Mouse (Mus musculus): Measurements from ENCODE around the gene 4930512M02Rik. TPM values are rescaled to one million over a fixed set of nuclear protein-coding genes. Genes with fewer than 3 reads are reported as not detected.
"Not testable (repeated sequence)": the region's sequence is repeated elsewhere in the genome, so short reads cannot be mapped to it uniquely, and the experiment has no call there.

4930512M02Rik gene
- not detected in 2 replicates for polyA plus RNA-seq (2016; fragmentation: Nextera tagmentation; extraction: Ambion mirVana)

DNA sequence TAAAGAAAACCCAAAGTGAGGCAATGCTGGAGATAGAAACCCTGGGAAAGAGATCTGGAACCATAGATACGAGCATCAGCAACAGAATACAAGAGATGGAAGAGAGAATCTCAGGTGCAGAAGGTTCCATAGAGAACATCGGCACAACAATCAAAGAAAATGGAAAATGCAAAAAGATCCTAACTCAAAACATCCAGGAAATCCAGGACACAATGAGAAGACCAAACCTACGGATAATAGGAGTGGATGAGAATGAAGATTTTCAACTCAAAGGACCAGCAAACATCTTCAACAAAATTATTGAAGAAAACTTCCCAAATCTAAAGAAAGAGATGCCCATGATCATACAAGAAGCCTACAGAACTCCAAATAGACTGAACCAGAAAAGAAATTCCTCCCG lies at the start of gene 4930512M02Rik:
4930512M02Rik (minus strand) TSS at position 101 of the 400 bp plus-strand sequence.
- not testable (repeated sequence) for ATAC-seq (ENCODE audit: low FRiP score, low read depth); H3K9me3 ChIP-seq; H3K4me1 ChIP-seq; H3K4me2 ChIP-seq (replicated peaks); H3K4me3 ChIP-seq; H3K9ac ChIP-seq; H3K27ac ChIP-seq; H3K27me3 ChIP-seq (replicated peaks); H3K36me3 ChIP-seq
- 94% methylated on average over 3 of the region's 4 CpGs for WGBS

GRCm38 (mm10) chr11:11677165-11677564 lies 49.5 kb upstream of the 4930512M02Rik start:
- H3K36me3 ChIP-seq, result no peaks in the 10 kb centered on the region
- H3K4me1 ChIP-seq, result no peaks in the 10 kb centered on the region
- H3K9me3 ChIP-seq, result no peaks in the 10 kb centered on the region
- no peak overlapping the region for H3K9ac ChIP-seq
- no peaks in the 10 kb centered on the region for H3K27me3 ChIP-seq (replicated peaks)
- 84% methylated on average over 7 of the region's 7 CpGs for WGBS
- no peak overlapping the region for H3K27ac ChIP-seq
- no peak for ATAC-seq (ENCODE audit: low FRiP score, low read depth)
- H3K4me2 ChIP-seq (replicated peaks), result no peak overlapping the region
- H3K4me3 ChIP-seq, result no peak overlapping the region

DNA sequence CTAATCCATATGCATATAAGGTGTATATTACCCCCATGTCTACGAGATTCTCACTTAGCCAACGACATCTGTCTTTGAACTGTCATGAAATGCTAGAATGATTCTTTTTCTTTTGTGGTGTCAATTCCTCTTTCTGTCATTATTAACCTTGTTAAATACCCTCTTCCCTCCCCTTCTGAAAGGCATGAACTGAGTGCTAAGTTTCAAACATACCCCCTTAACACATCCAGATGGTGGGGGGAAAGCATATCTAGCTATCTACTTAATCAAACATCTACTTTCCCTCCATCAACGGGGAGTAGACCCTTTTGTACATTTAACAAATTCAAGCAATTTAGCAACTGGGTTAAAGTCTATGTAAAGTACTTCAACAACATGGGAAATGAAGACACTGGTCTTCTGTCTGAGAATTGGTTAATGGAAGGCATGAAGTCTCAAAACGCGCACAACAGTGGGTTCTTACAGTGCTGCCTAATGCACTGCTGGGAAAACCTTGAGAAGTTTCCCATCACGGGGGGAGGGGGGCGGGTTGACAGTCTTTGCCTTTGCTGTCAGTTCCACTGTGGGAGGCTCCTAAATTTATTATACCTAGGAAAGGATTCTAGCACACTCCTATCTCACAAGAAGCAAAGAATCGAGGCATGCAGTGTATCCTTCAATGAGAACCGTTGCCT lies 48.6 kb upstream of the 4930512M02Rik start:
- Histone ChIP-seq H3K36me3 (no peaks in the 10 kb centered on the region), H3K4me2 (replicated peaks) (no peak overlapping the region), H3K9me3 (no peaks in the 10 kb centered on the region), H3K27me3 (replicated peaks) (no peaks in the 10 kb centered on the region), H3K4me3 (no peak overlapping the region), H3K4me1 (no peaks in the 10 kb centered on the region), H3K27ac (no peak overlapping the region), H3K9ac (no peak overlapping the region)
- 87% methylated on average over 9 of the region's 9 CpGs for WGBS
- no peak for ATAC-seq (ENCODE audit: low FRiP score, low read depth)

DNA sequence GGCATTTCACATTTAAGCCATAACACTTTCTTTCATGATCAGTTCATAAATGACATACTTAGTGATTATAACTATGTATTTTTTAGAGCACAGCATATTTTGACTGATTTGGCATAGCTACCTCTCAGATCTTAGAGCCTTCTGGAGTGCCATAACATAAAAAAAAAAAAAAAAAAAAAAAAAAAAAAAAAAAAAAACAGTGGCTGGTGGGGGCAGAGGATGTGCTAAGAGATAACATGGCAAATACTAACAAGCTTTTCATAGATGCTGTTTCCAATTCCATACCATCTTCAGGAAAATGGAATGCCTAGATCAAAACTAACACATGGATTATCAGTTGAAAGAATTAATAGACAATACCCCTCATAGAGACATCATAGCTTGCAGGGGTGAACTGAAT lies 47.4 kb upstream of the 4930512M02Rik start:
- H3K9ac ChIP-seq, result no peak overlapping the region
- no peak overlapping the region for H3K4me2 ChIP-seq (replicated peaks)
- no peak overlapping the region for H3K4me3 ChIP-seq
- H3K27me3 ChIP-seq (replicated peaks), result no peaks in the 10 kb centered on the region
- H3K36me3 ChIP-seq, result no peaks in the 10 kb centered on the region
- no peaks in the 10 kb centered on the region for H3K9me3 ChIP-seq
- no peak overlapping the region for H3K27ac ChIP-seq
- H3K4me1 ChIP-seq, result no peaks in the 10 kb centered on the region
- no peak for ATAC-seq (ENCODE audit: low FRiP score, low read depth)

DNA sequence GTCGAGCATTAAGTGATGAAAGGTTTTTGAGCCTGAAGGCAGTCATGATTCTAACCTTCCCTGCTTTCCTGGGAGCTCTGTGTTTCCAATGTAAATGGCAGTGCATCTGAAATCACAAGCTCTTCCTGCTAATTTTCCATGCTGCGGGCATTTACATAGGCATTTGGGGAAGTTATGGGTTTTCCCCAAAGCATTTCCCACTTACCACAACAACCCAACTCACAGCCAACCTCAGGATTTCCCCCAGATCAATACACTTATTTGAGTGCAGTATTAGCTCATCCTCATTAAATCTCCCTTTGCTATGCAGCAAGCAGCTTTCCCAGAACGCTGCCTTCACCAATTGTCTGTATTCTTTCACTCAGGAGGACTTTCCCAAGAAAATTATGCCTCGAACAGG lies 45.3 kb upstream of the 4930512M02Rik start:
- Histone ChIP-seq H3K36me3 (no peaks in the 10 kb centered on the region), H3K4me2 (replicated peaks) (no peak overlapping the region), H3K9me3 (no peaks in the 10 kb centered on the region), H3K9ac (no peak overlapping the region), H3K4me1 (no peaks in the 10 kb centered on the region), H3K27ac (no peak overlapping the region), H3K27me3 (replicated peaks) (no peaks in the 10 kb centered on the region), H3K4me3 (no peak overlapping the region)
- 74% methylated on average over 4 of the region's 4 CpGs for WGBS
- ATAC-seq (ENCODE audit: low FRiP score, low read depth), result no peak

- Histone ChIP-seq H3K4me3 (no peak overlapping the region), H3K27me3 (replicated peaks) (no peaks in the 10 kb centered on the region), H3K27ac (no peak overlapping the region), H3K9ac (no peak overlapping the region), H3K36me3 (no peaks in the 10 kb centered on the region), H3K9me3 (no peaks in the 10 kb centered on the region), H3K4me1 (no peaks in the 10 kb centered on the region), H3K4me2 (replicated peaks) (no peak overlapping the region)
- 94% methylated on average over 3 of the region's 3 CpGs for WGBS
- no peak for ATAC-seq (ENCODE audit: low FRiP score, low read depth)
Observed at GRCm38 (mm10) chr11:11667922-11668290, 40.3 kb upstream of the 4930512M02Rik start.

- no peak for ATAC-seq (ENCODE audit: low FRiP score, low read depth)
- Histone ChIP-seq H3K9me3 (no peaks in the 10 kb centered on the region), H3K9ac (no peak overlapping the region), H3K4me1 (no peaks in the 10 kb centered on the region), H3K27ac (no peak overlapping the region), H3K36me3 (no peaks in the 10 kb centered on the region), H3K4me2 (replicated peaks) (no peak overlapping the region), H3K4me3 (no peak overlapping the region), H3K27me3 (replicated peaks) (no peaks in the 10 kb centered on the region)
- WGBS, result 92% methylated on average over 4 of the region's 4 CpGs
Observed at GRCm38 (mm10) chr11:11667254-11667921, 39.8 kb upstream of the 4930512M02Rik start.

- Histone ChIP-seq H3K27ac (no peak overlapping the region), H3K4me2 (replicated peaks) (no peak overlapping the region), H3K4me1 (no peaks in the 10 kb centered on the region), H3K9ac (no peak overlapping the region), H3K4me3 (no peak overlapping the region), H3K27me3 (replicated peaks) (no peaks in the 10 kb centered on the region), H3K9me3 (no peaks in the 10 kb centered on the region), H3K36me3 (no peaks in the 10 kb centered on the region)
- ATAC-seq (ENCODE audit: low FRiP score, low read depth), result no peak
- 89% methylated on average over 4 of the region's 4 CpGs for whole genome bisulfite sequencing
Observed at GRCm38 (mm10) chr11:11660651-11661050, 33.0 kb upstream of the 4930512M02Rik start.

- no peak for ATAC-seq (ENCODE audit: low FRiP score, low read depth)
- WGBS, result 79% methylated on average over 4 of the region's 4 CpGs
Observed at GRCm38 (mm10) chr11:11658834-11659233, 31.2 kb upstream of the 4930512M02Rik start.

DNA sequence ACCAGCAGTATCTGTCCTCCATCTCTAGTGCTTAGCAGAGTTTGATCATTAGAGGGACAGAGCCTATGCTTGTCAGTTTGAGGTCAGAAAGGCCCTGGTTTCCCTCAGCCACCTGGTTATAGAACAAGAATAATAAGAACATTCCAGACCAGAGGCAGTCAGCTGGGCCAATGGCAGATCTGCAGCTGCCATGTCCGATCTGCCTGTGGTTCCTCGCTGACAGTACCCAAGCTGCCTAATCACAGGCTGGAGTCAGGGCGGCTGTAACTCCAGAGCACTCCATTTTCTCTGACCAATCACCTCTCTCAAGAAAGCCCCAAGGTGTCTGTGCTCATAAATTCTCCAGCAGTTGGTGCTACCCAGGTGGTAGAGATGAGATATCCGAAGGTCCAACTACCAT lies 30.0 kb upstream of the 4930512M02Rik start:
- Histone ChIP-seq H3K27me3 (replicated peaks) (no peaks in the 10 kb centered on the region), H3K36me3 (no peaks in the 10 kb centered on the region), H3K4me2 (replicated peaks) (no peak overlapping the region), H3K27ac (no peak overlapping the region), H3K4me3 (no peak overlapping the region), H3K4me1 (no peaks in the 10 kb centered on the region), H3K9me3 (no peaks in the 10 kb centered on the region), H3K9ac (no peak overlapping the region)
- no peak for ATAC-seq (ENCODE audit: low FRiP score, low read depth)
- WGBS, result 80% methylated on average over 4 of the region's 4 CpGs

More at GRCm38 (mm10) chr11:11658834-11659233, 31.2 kb upstream of the 4930512M02Rik start:
- Histone ChIP-seq H3K4me2 (replicated peaks) (no peak overlapping the region), H3K4me3 (no peak overlapping the region), H3K4me1 (no peaks in the 10 kb centered on the region), H3K27ac (no peak overlapping the region), H3K36me3 (no peaks in the 10 kb centered on the region), H3K9me3 (no peaks in the 10 kb centered on the region), H3K27me3 (replicated peaks) (no peaks in the 10 kb centered on the region), H3K9ac (no peak overlapping the region)

- Histone ChIP-seq H3K4me3 (no peak overlapping the region), H3K36me3 (no peaks in the 10 kb centered on the region), H3K9ac (no peak overlapping the region), H3K9me3 (no peaks in the 10 kb centered on the region), H3K27me3 (replicated peaks) (no peaks in the 10 kb centered on the region), H3K27ac (no peak overlapping the region), H3K4me2 (replicated peaks) (no peak overlapping the region), H3K4me1 (no peaks in the 10 kb centered on the region)
- 55% methylated on average over 5 of the region's 5 CpGs for WGBS
- ATAC-seq (ENCODE audit: low FRiP score, low read depth), result no peak
Observed at GRCm38 (mm10) chr11:11656995-11657530, 29.4 kb upstream of the 4930512M02Rik start.

DNA sequence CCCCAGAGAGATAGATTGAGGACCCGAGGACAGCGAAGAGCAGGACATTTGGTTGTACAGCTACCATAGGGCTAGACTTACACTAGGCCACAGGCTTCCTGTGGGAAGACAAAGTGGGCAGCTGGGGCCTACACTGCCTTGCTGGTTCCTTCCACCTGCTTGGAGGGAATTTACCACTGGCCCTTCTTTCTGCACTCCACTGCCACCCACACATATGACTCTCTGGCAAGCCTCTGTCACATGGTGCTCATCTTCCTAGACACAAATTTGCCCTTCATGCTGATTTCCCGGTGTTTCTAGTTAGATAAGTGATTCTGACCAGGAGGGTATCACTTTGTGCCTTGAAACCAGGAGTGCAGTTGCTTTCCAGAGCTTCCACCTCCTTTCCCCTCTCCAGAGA lies 28.8 kb upstream of the 4930512M02Rik start:
- Histone ChIP-seq H3K4me1 (no peaks in the 10 kb centered on the region), H3K9me3 (no peaks in the 10 kb centered on the region), H3K4me3 (no peak overlapping the region), H3K27me3 (replicated peaks) (no peaks in the 10 kb centered on the region), H3K27ac (no peak overlapping the region), H3K4me2 (replicated peaks) (no peak overlapping the region), H3K9ac (no peak overlapping the region), H3K36me3 (no peaks in the 10 kb centered on the region)
- 91% methylated on average over 3 of the region's 3 CpGs for WGBS
- no peak for ATAC-seq (ENCODE audit: low FRiP score, low read depth)

DNA sequence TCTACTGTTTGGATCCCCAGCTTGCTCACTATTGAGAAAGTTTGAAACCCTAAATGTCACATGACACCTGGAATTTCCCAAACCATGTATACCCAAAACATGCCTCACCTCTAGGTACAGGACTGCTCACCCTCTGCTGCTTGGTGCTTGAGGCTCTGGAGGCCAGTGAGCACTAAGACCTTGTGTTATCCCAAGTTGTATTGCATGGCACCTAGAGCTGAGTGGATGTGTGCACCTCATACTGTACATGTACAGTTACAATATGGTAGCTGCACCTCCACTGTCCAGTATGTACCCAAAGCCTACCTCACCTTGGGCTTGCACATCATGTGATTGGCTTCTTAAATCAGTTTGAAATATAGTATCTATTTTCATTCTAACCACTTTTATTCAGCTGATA lies 16.7 kb upstream of the 4930512M02Rik start:
- Histone ChIP-seq H3K36me3 (no peaks in the 10 kb centered on the region), H3K4me1 (no peaks in the 10 kb centered on the region), H3K4me3 (no peak overlapping the region), H3K9me3 (no peaks in the 10 kb centered on the region), H3K27ac (no peak overlapping the region), H3K27me3 (replicated peaks) (no peaks in the 10 kb centered on the region), H3K9ac (no peak overlapping the region), H3K4me2 (replicated peaks) (no peak overlapping the region)
- no peak for ATAC-seq (ENCODE audit: low FRiP score, low read depth)
